Mouse (Mus musculus) liver, embryonic 14.5 days (tissue): ENCODE results near the gene Gpi1. TPM values are rescaled to one million over a fixed set of nuclear protein-coding genes. Genes with fewer than 3 reads are reported as not detected.
"Not testable (repeated sequence)": the region's sequence is repeated elsewhere in the genome, so short reads cannot be mapped to it uniquely, and the experiment has no call there.

ENCODE experiments used
- ATAC-seq: fragments of 200-750 bp; cut with Nextera tagmentation; 2 replicates; pipeline ENCODE4 v1.8.0; 2017; ENCODE audit warnings: moderate number of reproducible peaks, mild to moderate bottlenecking, moderate library complexity; ENCODE audit not compliant: insufficient read depth
- DNase-seq, 3 experiments: peaks; one replicate each; pipeline ENCODE4 v3.0.0-alpha.2; 2012 to 2013; ENCODE audit warnings: low read depth in 3 of 3, low spot score in 3 of 3
- H3K27ac ChIP-seq: fragments of 300-500 bp; sonication (generic); 2 replicates; pipeline ENCODE4 v1.5.1; 2014; ENCODE audit warnings: moderate library complexity, mild to moderate bottlenecking, control low read depth, inconsistent platforms
- H3K27me3 ChIP-seq: fragments of 300-500 bp; sonication (generic); 2 replicates; pipeline ENCODE4 v1.6.1; 2014; ENCODE audit warnings: mild to moderate bottlenecking, low read length, moderate library complexity; ENCODE audit not compliant: control insufficient read depth, insufficient read depth
- H3K36me3 ChIP-seq: fragments of 300-500 bp; sonication (generic); replicated peaks from 2 replicates; pipeline ENCODE4 v1.6.1; 2014; ENCODE audit warnings: low read depth; ENCODE audit not compliant: control insufficient read depth, insufficient read depth
- H3K4me1 ChIP-seq, 2 experiments: fragments of 200-500 bp in 1 of 2; fragments of 300-500 bp in 1 of 2; sonication (generic) in 1 of 2; replicated peaks; 2 replicates each; pipeline ENCODE4 v1.6.1; 2012 to 2014; ENCODE audit warnings: antibody characterized with exemption in 1 of 2, inconsistent platforms in 1 of 2, low read length in 1 of 2; ENCODE audit not compliant: control insufficient read depth in 2 of 2, insufficient read depth in 2 of 2
- H3K4me2 ChIP-seq: fragments of 300-500 bp; sonication (generic); 2 replicates; pipeline ENCODE4 v1.6.1; 2014; ENCODE audit warnings: low read depth, mild to moderate bottlenecking, control low read depth, moderate library complexity
- H3K4me3 ChIP-seq, 2 experiments: fragments of 200-500 bp in 1 of 2; fragments of 300-500 bp in 1 of 2; sonication (generic) in 1 of 2; 2 replicates each; pipeline ENCODE4 v1.5.1; 2012 to 2014; ENCODE audit warnings: low read depth in 2 of 2, low read length in 2 of 2, mild to moderate bottlenecking in 2 of 2, control low read depth in 1 of 2, inconsistent platforms in 1 of 2, moderate library complexity in 1 of 2; ENCODE audit not compliant: insufficient read depth in 1 of 2
- H3K9ac ChIP-seq: fragments of 300-500 bp; sonication (generic); replicated peaks from 2 replicates; pipeline ENCODE4 v1.6.1; 2014; ENCODE audit warnings: mild to moderate bottlenecking, control low read depth, moderate library complexity
- H3K9me3 ChIP-seq: fragments of 300-500 bp; sonication (generic); 2 replicates; pipeline ENCODE4 v1.6.1; 2016; ENCODE audit warnings: low read length, mixed read lengths; ENCODE audit not compliant: control insufficient read depth
- CTCF ChIP-seq: IDR thresholded peaks from 2 replicates; pipeline ENCODE4 v1.5.1; 2016; ENCODE audit warnings: antibody characterized with exemption, low read depth, control low read depth
- EP300 ChIP-seq: IDR thresholded peaks from 2 replicates; pipeline ENCODE4 v1.6.1; 2016; ENCODE audit warnings: antibody characterized with exemption, low read depth
- WGBS: fragments of 180-500 bp; shearing (Covaris S2); extraction: QIAGEN DNeasy Blood & Tissue Kit; methylation state at CpG from one replicate; pipeline ENCODE4 v1.1.7; 2014; ENCODE audit not compliant: insufficient replicate concordance; 5-methylcytosine and 5-hydroxymethylcytosine counted together
- polyA plus RNA-seq, 2 experiments: library from polyadenylated mRNA; depleted of rRNA in 1 of 2; stranded (reverse) in 1 of 2; unstranded in 1 of 2; fragments of >200 nt; fragmentation: Nextera tagmentation in 1 of 2; extraction: Ambion mirVana in 1 of 2; gene quantifications; 2 replicates each; pipeline versions ENCODE4 v1.2.1 to v1.2.3; 2012 to 2014

Gene Gpi1
- polyA plus RNA-seq, 2 experiments: 83.2 to 108 TPM

- Histone ChIP-seq H3K9ac (peak overlapping the region; percentile 79), H3K9me3 (no peaks in the 10 kb centered on the region), H3K4me1 (peaks cover 4% of the 10 kb centered on the region in 2 experiments; a peak in 3 of 4 replicates), H3K4me3 (peak overlapping the region; percentile 64 to 73), H3K27ac (peak overlapping the region; percentile 46), H3K27me3 (no peaks in the 10 kb centered on the region), H3K36me3 (peaks cover 4% of the 10 kb centered on the region; the same call in 1 of the 2 replicates), H3K4me2 (peak overlapping the region; percentile 79)
- ATAC-seq (peak; percentile 45; the same call in 1 of the 2 replicates), DNase-seq (peak in 1 of 3 experiments; percentile 24)
- WGBS: 36% methylated on average over 3 of the region's 3 CpGs
- TF ChIP-seq EP300 (no peak), CTCF (peak; percentile 57)
Observed at GRCm38 (mm10) chr7:34195632-34196031, 34.5 kb downstream of the Gpi1 start.

GRCm38 (mm10) chr7:34192825-34193224 lies 37.3 kb downstream of the Gpi1 start:
- Histone ChIP-seq H3K4me1 (peaks cover 4% of the 10 kb centered on the region in 2 experiments; a peak in 3 of 4 replicates), H3K36me3 (peaks cover 13% of the 10 kb centered on the region), H3K9ac (no peak overlapping the region), H3K4me2 (no peak overlapping the region), H3K9me3 (no peaks in the 10 kb centered on the region), H3K4me3 (no peak overlapping the region), H3K27me3 (no peaks in the 10 kb centered on the region), H3K27ac (no peak overlapping the region)
- ATAC-seq (no peak), DNase-seq (no peak)
- WGBS: 70% methylated on average over 6 of the region's 6 CpGs
- TF ChIP-seq CTCF (no peak), EP300 (no peak)

GRCm38 (mm10) chr7:34189376-34189989 lies 40.7 kb downstream of the Gpi1 start:
- Histone ChIP-seq H3K4me1 (no peaks in the 10 kb centered on the region), H3K36me3 (peaks cover 22% of the 10 kb centered on the region), H3K4me2 (no peak overlapping the region), H3K9ac (no peak overlapping the region), H3K27ac (no peak overlapping the region), H3K9me3 (no peaks in the 10 kb centered on the region), H3K4me3 (no peak overlapping the region), H3K27me3 (no peaks in the 10 kb centered on the region)
- DNase-seq: no peak
- no peak for ATAC-seq
- no peak for TF ChIP-seq EP300
- no peak for TF ChIP-seq CTCF
- 46% methylated on average over 12 of the region's 12 CpGs for whole genome bisulfite sequencing

GRCm38 (mm10) chr7:34183794-34184193 lies 46.3 kb downstream of the Gpi1 start:
- Histone ChIP-seq H3K9me3 (no peaks in the 10 kb centered on the region), H3K4me2 (no peak overlapping the region), H3K9ac (no peak overlapping the region), H3K36me3 (peaks cover 17% of the 10 kb centered on the region), H3K4me1 (no peaks in the 10 kb centered on the region), H3K27ac (no peak overlapping the region), H3K4me3 (no peak overlapping the region), H3K27me3 (no peaks in the 10 kb centered on the region)
- WGBS: 71% methylated on average over 3 of the region's 3 CpGs
- DNase-seq (no peak), ATAC-seq (no peak)
- no peak for TF ChIP-seq CTCF
- TF ChIP-seq EP300: no peak

- H3K9ac ChIP-seq: no peak overlapping the region
- no peak overlapping the region for H3K4me3 ChIP-seq
- no peaks in the 10 kb centered on the region for H3K4me1 ChIP-seq
- no peak for TF ChIP-seq CTCF
- TF ChIP-seq EP300: no peak
- DNase-seq: no peak
- peaks cover 16% of the 10 kb centered on the region for H3K36me3 ChIP-seq
- no peak overlapping the region for H3K4me2 ChIP-seq
- H3K27ac ChIP-seq: no peak overlapping the region
- no peaks in the 10 kb centered on the region for H3K27me3 ChIP-seq
- WGBS: 88% methylated on average over 13 of the region's 13 CpGs
- no peak for ATAC-seq
- no peaks in the 10 kb centered on the region for H3K9me3 ChIP-seq
Observed at GRCm38 (mm10) chr7:34183356-34183755, 46.8 kb downstream of the Gpi1 start.

GRCm38 (mm10) chr7:34176241-34176640 lies 53.9 kb downstream of the Gpi1 start:
- not testable (repeated sequence) for H3K4me3 ChIP-seq, H3K27me3 ChIP-seq, H3K9ac ChIP-seq, H3K9me3 ChIP-seq, ATAC-seq, H3K27ac ChIP-seq, DNase-seq, H3K4me2 ChIP-seq, H3K36me3 ChIP-seq, H3K4me1 ChIP-seq
- 67% methylated on average over 6 of the region's 6 CpGs for WGBS
